Mouse (Mus musculus) inflammation-experienced regulatory T-cells, adult 6 months (primary cell): Measurements from ENCODE around the gene Vps41. TPM values are rescaled to one million over a fixed set of nuclear protein-coding genes. Genes with fewer than 3 reads are reported as not detected.

ENCODE experiments used
- ATAC-seq: one replicate; pipeline ENCODE4 v1.8.0; 2017
- polyA plus RNA-seq, 3 experiments: library from polyadenylated mRNA; unstranded; fragments of 100-300 nt; shearing (Covaris generic); gene quantifications; one replicate each; pipeline ENCODE4 v1.2.1; 2017

Vps41 gene
- polyA plus RNA-seq, 3 experiments from 2014 or later: 67.4 to 97.7 (median 90.6) TPM

- ATAC-seq: no peak
These were observed 179.7 kb downstream of the Vps41 start for GRCm38 (mm10) chr13:18896789-18897188.

DNA sequence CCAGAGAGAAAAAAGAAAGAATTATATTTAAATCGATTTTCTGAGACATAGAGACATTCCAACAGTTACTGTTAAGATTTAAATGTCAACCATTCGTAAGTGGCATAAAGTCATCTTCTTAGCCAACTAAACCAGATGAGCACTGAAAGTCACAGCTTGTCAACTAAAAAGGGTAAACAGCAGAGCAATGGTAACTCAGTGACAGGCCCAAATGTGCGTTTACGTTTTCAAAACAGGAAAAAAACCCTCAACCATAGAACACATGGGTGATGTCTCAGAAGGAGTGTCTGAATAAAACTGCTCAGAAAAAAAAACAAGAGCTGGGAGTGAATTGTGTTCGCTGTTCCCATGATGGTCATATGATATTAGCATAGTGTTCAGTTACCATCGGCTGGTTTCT is 186.5 kb downstream of the Vps41 start:
- ATAC-seq: no peak

DNA sequence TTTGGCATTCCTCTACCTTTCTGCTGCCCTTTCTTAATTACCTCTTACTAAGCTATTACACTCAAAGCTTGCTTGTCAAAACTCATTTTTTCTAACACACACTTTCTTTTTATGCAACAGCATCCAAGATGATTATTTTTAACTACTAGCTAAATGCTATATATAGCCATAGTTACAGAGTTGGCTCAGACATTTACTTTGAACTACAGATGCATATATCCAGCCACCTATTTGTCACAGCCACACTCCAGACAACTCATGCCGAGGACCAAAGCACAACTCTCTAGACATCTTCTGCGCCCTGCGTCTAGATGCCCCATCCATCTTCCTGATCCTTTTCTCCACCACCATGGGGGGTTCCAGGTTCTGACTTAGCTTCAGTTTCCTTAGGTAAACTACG is 197.7 kb downstream of the Vps41 start:
- no peak for ATAC-seq

Other genes with a start within 250 kb of the Vps41 start
- gene Amph, start 230.9 kb downstream of the Vps41 start, polyA plus RNA-seq: 1 to 10 TPM in 1 of 3 experiments, under 1 TPM in 2; 0.18 to 1.2 (median 0.74) TPM